11 mouse cellular contexts compared by ENCODE assay signal in genomic region chr1:171193911-171194830, GRCm38 (mm10). TPM values are rescaled to one million over a fixed set of nuclear protein-coding genes. Genes with fewer than 3 reads are reported as not detected.
DNase-seq lines count a peak whose midpoint lies in the region; ATAC-seq lines count a peak whose summit lies in the region.
"Had no signal": no experiment of that assay in that cellular context is flagged by ENCODE, and none has a peak within 500 bp of the region (broad histone marks: within the 10 kb centered on the region; RNA-seq: fewer than 3 reads in every experiment).

No protein-coding gene starts in this region.

- WGBS in kidney, embryonic 15.5 days, result 28% methylated on average over 11 of the region's 11 CpGs
- 30% methylated on average over 11 of the region's 11 CpGs for WGBS in forebrain, embryonic 15.5 days
- 29% methylated on average over 11 of the region's 11 CpGs for WGBS in limb, embryonic 11.5 days

- peaks cover 79% of the 10 kb centered on the region for H3K27me3 ChIP-seq in kidney, embryonic 15.5 days
- H3K27me3 ChIP-seq in forebrain, embryonic 15.5 days, result peaks cover 48% of the 10 kb centered on the region
- H3K27me3 ChIP-seq in limb, embryonic 11.5 days (ENCODE audit: control insufficient read depth, insufficient read depth, low read length), result peaks cover 33% of the 10 kb centered on the region

- no peak for ATAC-seq in kidney, embryonic 15.5 days (replicated peaks; ENCODE audit: low FRiP score)
- no peak for ATAC-seq in forebrain, embryonic 15.5 days (replicated peaks)
- no peak for ATAC-seq in limb, embryonic 11.5 days (ENCODE audit: insufficient number of reproducible peaks, low FRiP score, low TSS enrichment, low read depth)

- peak overlapping the region; percentile 60 for H3K4me2 ChIP-seq in kidney, embryonic 15.5 days
- 0 out of 2 replicates have a peak overlapping the region, but pooled peaks have one; percentile 27 for H3K4me2 ChIP-seq in forebrain, embryonic 15.5 days (replicated peaks)
- H3K4me2 ChIP-seq in limb, embryonic 11.5 days (ENCODE audit: low read depth, severe bottlenecking), result no peak overlapping the region

- H3K36me3 ChIP-seq in kidney, embryonic 15.5 days, result no peaks in the 10 kb centered on the region
- H3K36me3 ChIP-seq in forebrain, embryonic 15.5 days, result no peaks in the 10 kb centered on the region
- no peaks in the 10 kb centered on the region for H3K36me3 ChIP-seq in limb, embryonic 11.5 days (ENCODE audit: control insufficient read depth, insufficient read depth, low read length)

- H3K9ac ChIP-seq in kidney, embryonic 15.5 days, result no peak overlapping the region
- no peak overlapping the region for H3K9ac ChIP-seq in forebrain, embryonic 15.5 days (replicated peaks)
- H3K9ac ChIP-seq in limb, embryonic 11.5 days (ENCODE audit: low read length), result no peak overlapping the region

- DNase-seq in kidney, adult 18-20 months, result no peak
- DNase-seq in limb, embryonic 11.5 days (ENCODE audit: low spot score), result peak; percentile 29
- peak; percentile 37 for DNase-seq in retina, embryonic 14.5 days (ENCODE audit: low spot score)
- DNase-seq in layer of hippocampus, postnatal 10 days (ENCODE audit: low spot score in 2 of 2), result no peak
- DNase-seq in layer of hippocampus, adult 18-20 months (ENCODE audit: low spot score in 2 of 2), result no peak
- DNase-seq in kidney, adult 9 months, result no peak
- DNase-seq: cerebellum, postnatal 36 days; right cerebral cortex, postnatal 4 days had no signal

- H3K4me1 ChIP-seq in kidney, embryonic 15.5 days, result peaks cover 38% of the 10 kb centered on the region
- H3K4me1 ChIP-seq in forebrain, embryonic 15.5 days, result peaks cover 24% of the 10 kb centered on the region
- H3K4me1 ChIP-seq in limb, embryonic 11.5 days (ENCODE audit: control insufficient read depth, insufficient read depth, low read length), result peaks cover 22% of the 10 kb centered on the region

- no peaks in the 10 kb centered on the region for H3K9me3 ChIP-seq in kidney, embryonic 15.5 days (replicated peaks)
- no peaks in the 10 kb centered on the region for H3K9me3 ChIP-seq in forebrain, embryonic 15.5 days
- H3K9me3 ChIP-seq in limb, embryonic 11.5 days (ENCODE audit: control insufficient read depth, low read length), result no peaks in the 10 kb centered on the region

- H3K4me3 ChIP-seq in kidney, embryonic 15.5 days (replicated peaks), result no peak overlapping the region
- H3K4me3 ChIP-seq in forebrain, embryonic 15.5 days, result no peak overlapping the region
- no peak overlapping the region for H3K4me3 ChIP-seq in limb, embryonic 11.5 days (ENCODE audit: low read depth, low read length)

- H3K27ac ChIP-seq in kidney, embryonic 15.5 days, result no peak overlapping the region
- no peak overlapping the region for H3K27ac ChIP-seq in forebrain, embryonic 15.5 days (replicated peaks)
- H3K27ac ChIP-seq in limb, embryonic 11.5 days (replicated peaks; ENCODE audit: low read depth, low read length), result no peak overlapping the region

RNA-seq across cellular contexts. Expression of gene Pcp4l1, which starts 1.9 kb away (rescaled TPM):
- 2.8 and 4.0 TPM in 2 replicates for polyA plus RNA-seq in kidney, embryonic 15.5 days (2015; fragmentation: Nextera tagmentation; extraction: Ambion mirVana)
- polyA plus RNA-seq in forebrain, embryonic 15.5 days (2015; fragmentation: Nextera tagmentation; extraction: Ambion mirVana), result 7.1 and 9.8 TPM in 2 replicates
- polyA plus RNA-seq in limb, embryonic 11.5 days (2014; fragmentation: Nextera tagmentation; extraction: Ambion mirVana), result 2.7 and 4.3 TPM in 2 replicates
- 10 to 100 TPM; 16.9 to 18.0 TPM for total RNA-seq in layer of hippocampus, postnatal 10 days (2021)
- total RNA-seq in layer of hippocampus, adult 18-20 months (2021), result 10 to 100 TPM; 47.5 to 47.7 TPM

RNA-seq across cellular contexts. Expression of gene Nr1i3, which starts 19.6 kb away (rescaled TPM):
- 0.26 and 0.81 TPM in 2 replicates for polyA plus RNA-seq in kidney, embryonic 15.5 days (2015; fragmentation: Nextera tagmentation; extraction: Ambion mirVana)
- 0.22 and 0.38 TPM in 2 replicates for polyA plus RNA-seq in forebrain, embryonic 15.5 days (2015; fragmentation: Nextera tagmentation; extraction: Ambion mirVana)
- 0.15 and 0.21 TPM in 2 replicates for polyA plus RNA-seq in limb, embryonic 11.5 days (2014; fragmentation: Nextera tagmentation; extraction: Ambion mirVana)
- total RNA-seq in layer of hippocampus, postnatal 10 days (2021), result not detected
- under 1 TPM in 1 of 2 experiments, not detected in 1; 0.17 TPM for total RNA-seq in layer of hippocampus, adult 18-20 months (2021)

RNA-seq across cellular contexts. Expression of gene Tomm40l, which starts 28.1 kb away (rescaled TPM):
- polyA plus RNA-seq in kidney, embryonic 15.5 days (2015; fragmentation: Nextera tagmentation; extraction: Ambion mirVana), result 35.1 and 35.4 TPM in 2 replicates
- 42.0 and 46.6 TPM in 2 replicates for polyA plus RNA-seq in forebrain, embryonic 15.5 days (2015; fragmentation: Nextera tagmentation; extraction: Ambion mirVana)
- 25.4 and 26.4 TPM in 2 replicates for polyA plus RNA-seq in limb, embryonic 11.5 days (2014; fragmentation: Nextera tagmentation; extraction: Ambion mirVana)
- 10 to 100 TPM; 65.5 to 66.3 TPM for total RNA-seq in layer of hippocampus, postnatal 10 days (2021)
- total RNA-seq in layer of hippocampus, adult 18-20 months (2021), result 10 to 100 TPM; 71.6 to 77.6 TPM

RNA-seq across cellular contexts. Expression of gene Apoa2, which starts 30.7 kb away (rescaled TPM):
- 45.5 and 97.5 TPM in 2 replicates for polyA plus RNA-seq in kidney, embryonic 15.5 days (2015; fragmentation: Nextera tagmentation; extraction: Ambion mirVana)
- 1.8 and 4.2 TPM in 2 replicates for polyA plus RNA-seq in forebrain, embryonic 15.5 days (2015; fragmentation: Nextera tagmentation; extraction: Ambion mirVana)
- polyA plus RNA-seq in limb, embryonic 11.5 days (2014; fragmentation: Nextera tagmentation; extraction: Ambion mirVana), result 2.8 and 4.6 TPM in 2 replicates
- total RNA-seq in layer of hippocampus, postnatal 10 days (2021), result 1 to 10 TPM; 2.1 to 4.6 TPM
- total RNA-seq in layer of hippocampus, adult 18-20 months (2021), result 1 to 10 TPM; 2.2 to 3.1 TPM
- total RNA-seq: hematopoietic stem cell, adult 5-6 weeks had no signal

RNA-seq across cellular contexts. Expression of gene Fcer1g, which starts 40.0 kb away (rescaled TPM):
- polyA plus RNA-seq in kidney, embryonic 15.5 days (2015; fragmentation: Nextera tagmentation; extraction: Ambion mirVana), result 35.0 and 36.9 TPM in 2 replicates
- 19.6 and 22.0 TPM in 2 replicates for polyA plus RNA-seq in forebrain, embryonic 15.5 days (2015; fragmentation: Nextera tagmentation; extraction: Ambion mirVana)
- 13.2 and 13.6 TPM in 2 replicates for polyA plus RNA-seq in limb, embryonic 11.5 days (2014; fragmentation: Nextera tagmentation; extraction: Ambion mirVana)
- total RNA-seq in layer of hippocampus, postnatal 10 days (2021), result 10 to 100 TPM; 15.2 to 16.7 TPM
- 10 to 100 TPM; 16.3 to 20.8 TPM for total RNA-seq in layer of hippocampus, adult 18-20 months (2021)

Comparison
In these comparisons a context has a peak if more than half of its experiments do, and no peak if none do; other contexts are left out.
1. DNase-seq: peak in limb, embryonic 11.5 days (single experiment) and retina, embryonic 14.5 days (single experiment); none in kidney, adult 18-20 months (single experiment), layer of hippocampus, postnatal 10 days (0 of 2), layer of hippocampus, adult 18-20 months (0 of 2) and kidney, adult 9 months (single experiment).